Mouse (Mus musculus): ENCODE measurements at regions not wholly inside any gene's neighbourhood (a gene's known extent, or its start where the extent isn't known, plus 50 kb on each side); places are given as distances from the start of the nearest gene placed in this dataset.

DNA sequence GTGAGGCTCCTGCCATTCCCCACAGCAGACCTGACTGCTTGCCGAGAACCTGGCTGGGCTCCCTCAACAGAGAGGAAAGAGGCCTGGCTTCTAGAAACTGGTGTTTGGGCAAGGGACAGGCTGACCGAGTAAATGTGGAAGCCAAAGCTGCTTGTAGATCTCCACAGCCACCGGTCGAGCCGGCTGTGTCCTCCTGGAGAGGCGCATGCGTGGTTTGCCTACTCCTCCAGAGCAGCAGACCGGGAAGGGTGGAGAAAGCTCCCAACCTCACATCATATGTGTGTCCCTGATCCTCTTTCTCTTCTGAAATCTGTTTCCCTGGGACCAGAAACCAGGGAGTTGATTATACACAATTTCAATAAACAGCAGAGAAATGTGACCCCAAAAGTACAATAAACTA is 92.0 kb downstream of the Dad1 start:
- TF ChIP-seq CTCF (IDR thresholded peaks at IDR 0.05; ENCODE audit: low read depth) (no peak), EP300 (IDR thresholded peaks at IDR 0.05; ENCODE audit: low read depth) (no peak)

Measured in heart, postnatal 0 days (tissue).